Mouse (Mus musculus): ENCODE measurements around the gene Clcnka. TPM values are rescaled to one million over a fixed set of nuclear protein-coding genes. Genes with fewer than 3 reads are reported as not detected.

The Clcnka gene
- total and polyA plus RNA-seq, 3 experiments = not detected

Other genes with a start within 250 kb of the Clcnka start
- gene Rsg1, start 184.8 kb downstream of the Clcnka start, total RNA-seq (2012; rRNA removed) = 3.7 and 5.8 TPM in 2 replicates
- 1 to 10 TPM in 1 of 2 experiments, not detected in 1; 4.8 TPM for gene Rsg1, start 184.8 kb downstream of the Clcnka start, polyA plus RNA-seq (2012; ENCODE audit: insufficient read depth in 1 of 2, insufficient read length in 2 of 2, low read depth in 1 of 2, low replicate concordance in 2 of 2, missing spikeins in 1 of 2)
- gene Arhgef19, start 159.2 kb downstream of the Clcnka start, total RNA-seq (2012; rRNA removed) = 0.03 TPM in 1 of 2 replicates, not detected in the other
- under 1 TPM in 1 of 2 experiments, not detected in 1; 0.78 TPM for gene Arhgef19, start 159.2 kb downstream of the Clcnka start, polyA plus RNA-seq (2012; ENCODE audit: insufficient read depth in 1 of 2, insufficient read length in 2 of 2, low read depth in 1 of 2, low replicate concordance in 2 of 2, missing spikeins in 1 of 2)
- 2.3 and 2.5 TPM in 2 replicates for gene Epha2, start 97.5 kb downstream of the Clcnka start, total RNA-seq (2012; rRNA removed)
- 1 to 10 TPM in 1 of 2 experiments, not detected in 1; 5.9 TPM for gene Epha2, start 97.5 kb downstream of the Clcnka start, polyA plus RNA-seq (2012; ENCODE audit: insufficient read depth in 1 of 2, insufficient read length in 2 of 2, low read depth in 1 of 2, low replicate concordance in 2 of 2, missing spikeins in 1 of 2)
- not detected in 2 replicates for gene Fam131c, start 30.5 kb downstream of the Clcnka start, total RNA-seq (2012; rRNA removed)
- gene Fam131c, start 30.5 kb downstream of the Clcnka start, polyA plus RNA-seq (2012; ENCODE audit: insufficient read depth in 1 of 2, insufficient read length in 2 of 2, low read depth in 1 of 2, low replicate concordance in 2 of 2, missing spikeins in 1 of 2) = not detected
- not detected in 2 replicates for gene Clcnkb, start 17.3 kb upstream of the Clcnka start, total RNA-seq (2012; rRNA removed)
- not detected for gene Clcnkb, start 17.3 kb upstream of the Clcnka start, polyA plus RNA-seq (2012; ENCODE audit: insufficient read depth in 1 of 2, insufficient read length in 2 of 2, low read depth in 1 of 2, low replicate concordance in 2 of 2, missing spikeins in 1 of 2)
- gene Hspb7, start 22.1 kb upstream of the Clcnka start, total RNA-seq (2012; rRNA removed) = not detected in 2 replicates
- not detected for gene Hspb7, start 22.1 kb upstream of the Clcnka start, polyA plus RNA-seq (2012; ENCODE audit: insufficient read depth in 1 of 2, insufficient read length in 2 of 2, low read depth in 1 of 2, low replicate concordance in 2 of 2, missing spikeins in 1 of 2)
- gene Srarp, start 37.4 kb upstream of the Clcnka start, total RNA-seq (2012; rRNA removed) = not detected in 2 replicates
- gene Srarp, start 37.4 kb upstream of the Clcnka start, polyA plus RNA-seq (2012; ENCODE audit: insufficient read depth in 1 of 2, insufficient read length in 2 of 2, low read depth in 1 of 2, low replicate concordance in 2 of 2, missing spikeins in 1 of 2) = not detected
- 32.3 and 36.4 TPM in 2 replicates for gene Zbtb17, start 45.9 kb upstream of the Clcnka start, total RNA-seq (2012; rRNA removed)
- gene Zbtb17, start 45.9 kb upstream of the Clcnka start, polyA plus RNA-seq (2012; ENCODE audit: insufficient read depth in 1 of 2, insufficient read length in 2 of 2, low read depth in 1 of 2, low replicate concordance in 2 of 2, missing spikeins in 1 of 2) = 10 to 100 TPM in 1 of 2 experiments, not detected in 1; 63.2 TPM
- 11.9 and 12.6 TPM in 2 replicates for gene Spen, start 139.9 kb upstream of the Clcnka start, total RNA-seq (2012; rRNA removed)
- 100 to 1,000 TPM in 1 of 2 experiments, 10 to 100 TPM in 1; 46.9 to 102 TPM for gene Spen, start 139.9 kb upstream of the Clcnka start, polyA plus RNA-seq (2012; ENCODE audit: insufficient read depth in 1 of 2, insufficient read length in 2 of 2, low read depth in 1 of 2, low replicate concordance in 2 of 2, missing spikeins in 1 of 2)
- gene Fblim1, start 207.4 kb upstream of the Clcnka start, total RNA-seq (2012; rRNA removed) = not detected in 2 replicates
- not detected for gene Fblim1, start 207.4 kb upstream of the Clcnka start, polyA plus RNA-seq (2012; ENCODE audit: insufficient read depth in 1 of 2, insufficient read length in 2 of 2, low read depth in 1 of 2, low replicate concordance in 2 of 2, missing spikeins in 1 of 2)
- gene Tmem82, start 219.9 kb upstream of the Clcnka start, total RNA-seq (2012; rRNA removed) = not detected in 2 replicates
- gene Tmem82, start 219.9 kb upstream of the Clcnka start, polyA plus RNA-seq (2012; ENCODE audit: insufficient read depth in 1 of 2, insufficient read length in 2 of 2, low read depth in 1 of 2, low replicate concordance in 2 of 2, missing spikeins in 1 of 2) = under 1 TPM in 1 of 2 experiments, not detected in 1; 0.21 TPM
- not detected in 2 replicates for gene Slc25a34, start 225.1 kb upstream of the Clcnka start, total RNA-seq (2012; rRNA removed)
- gene Slc25a34, start 225.1 kb upstream of the Clcnka start, polyA plus RNA-seq (2012; ENCODE audit: insufficient read depth in 1 of 2, insufficient read length in 2 of 2, low read depth in 1 of 2, low replicate concordance in 2 of 2, missing spikeins in 1 of 2) = under 1 TPM in 1 of 2 experiments, not detected in 1; 0.10 TPM

Data from MEL (cell line).